Mouse (Mus musculus) heart, postnatal 4 days (tissue): Measurements from ENCODE around the gene Oxld1. TPM values are rescaled to one million over a fixed set of nuclear protein-coding genes. Genes with fewer than 3 reads are reported as not detected.

Experiments
- DNase-seq: peaks from one replicate; pipeline ENCODE4 v3.0.0; 2021
- total RNA-seq, 2 experiments: library from RNA; stranded (reverse); gene quantifications; 2 replicates each; pipeline ENCODE4 v1.2.3; 2021

Gene Oxld1
- 10 to 100 TPM; 25.1 to 26.1 TPM for total RNA-seq

DNA sequence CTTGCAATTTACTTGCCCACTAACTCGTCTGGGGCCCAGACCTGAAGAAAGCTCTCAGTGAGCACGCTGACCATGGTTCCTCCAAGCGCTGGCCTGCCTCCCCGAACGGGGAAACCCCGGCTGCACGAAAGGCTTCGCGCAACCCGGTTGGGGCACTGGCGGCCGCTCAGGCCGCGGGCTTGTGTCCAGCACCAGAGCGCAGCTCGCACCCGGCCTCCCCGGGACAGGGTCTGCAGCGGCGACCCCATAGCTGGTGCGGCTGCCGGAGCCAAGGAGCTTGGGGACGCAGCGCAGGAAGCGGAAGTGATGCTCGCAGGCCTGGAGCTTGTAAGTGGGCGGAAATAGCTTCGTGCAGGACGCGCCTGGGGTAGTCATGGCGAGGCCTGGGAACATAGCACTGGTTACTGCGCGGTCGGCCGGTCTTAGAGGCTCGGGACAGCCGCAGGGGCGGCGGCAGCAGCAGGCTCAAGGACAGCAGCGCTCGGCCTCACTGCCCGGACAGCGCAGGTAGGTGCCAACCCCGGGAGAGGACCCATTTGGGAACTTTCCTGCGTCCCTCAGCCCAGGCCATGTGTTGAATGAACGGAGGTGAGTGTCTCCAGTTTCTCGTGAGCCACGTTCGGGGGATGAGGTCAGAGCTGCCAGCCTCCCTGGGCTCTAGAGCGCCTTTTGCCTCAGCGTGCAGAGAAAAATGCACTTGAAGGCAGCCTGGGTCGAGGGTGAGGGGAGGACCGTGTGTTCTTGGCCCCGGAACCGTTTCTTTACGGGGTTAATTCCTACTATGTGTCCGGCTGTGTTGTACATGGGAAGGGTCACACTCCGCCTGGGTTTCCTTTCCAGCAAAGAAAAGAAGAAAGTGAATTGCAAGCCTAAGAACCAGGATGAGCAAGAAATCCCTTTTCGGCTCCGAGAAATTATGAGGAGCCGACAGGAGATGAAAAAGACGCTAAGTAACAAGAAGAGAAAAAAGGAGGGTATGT is at the start of gene Oxld1, which contains the start of gene Ccdc137:
TSS of gene Oxld1 (minus strand) at position 297 of the 980 bp plus-strand sequence.
TSS of gene Ccdc137 (plus strand) at position 344 of the 980 bp plus-strand sequence.
- peak; percentile 80 for DNase-seq

DNA sequence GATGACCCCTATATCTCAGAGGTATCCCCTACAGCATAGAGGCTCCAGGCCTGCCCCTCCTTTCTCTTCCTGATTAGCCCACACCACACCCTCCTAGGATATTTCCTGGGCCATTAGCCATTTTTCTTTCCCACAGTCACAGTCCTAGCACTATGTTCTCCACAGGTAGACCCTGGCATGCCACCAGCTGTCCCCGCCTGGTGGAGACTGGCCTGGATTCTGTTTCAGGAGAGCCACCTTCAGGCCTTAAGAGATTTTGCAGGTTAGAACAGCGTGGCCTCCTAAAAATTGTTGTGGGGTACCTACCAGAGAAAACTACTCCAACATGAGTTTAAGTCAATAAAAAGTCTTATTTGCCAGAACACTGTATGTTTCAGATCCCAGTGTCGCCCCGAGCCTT is 49.0 kb upstream of the Oxld1 start:
- no peak for DNase-seq

DNA sequence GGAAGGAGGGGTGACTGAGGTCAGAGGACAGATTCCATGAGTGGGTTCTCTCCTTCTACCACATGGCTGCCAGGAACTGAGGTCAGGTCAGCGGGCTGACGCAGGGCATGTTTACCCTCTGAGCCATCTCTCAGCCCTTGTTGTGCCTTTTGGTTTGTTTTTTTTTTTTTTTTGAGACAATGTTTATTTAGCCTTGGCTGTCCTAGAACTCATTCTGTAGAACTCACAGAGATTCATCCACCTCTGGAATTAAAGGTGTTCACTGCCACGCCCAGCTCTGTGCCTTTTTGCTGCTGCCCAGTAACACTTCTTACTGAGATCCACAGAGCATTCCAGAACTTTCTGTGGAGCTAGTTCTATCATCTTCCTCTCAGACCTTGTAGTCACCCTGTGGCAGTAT is 47.8 kb upstream of the Oxld1 start:
- DNase-seq: no peak

DNA sequence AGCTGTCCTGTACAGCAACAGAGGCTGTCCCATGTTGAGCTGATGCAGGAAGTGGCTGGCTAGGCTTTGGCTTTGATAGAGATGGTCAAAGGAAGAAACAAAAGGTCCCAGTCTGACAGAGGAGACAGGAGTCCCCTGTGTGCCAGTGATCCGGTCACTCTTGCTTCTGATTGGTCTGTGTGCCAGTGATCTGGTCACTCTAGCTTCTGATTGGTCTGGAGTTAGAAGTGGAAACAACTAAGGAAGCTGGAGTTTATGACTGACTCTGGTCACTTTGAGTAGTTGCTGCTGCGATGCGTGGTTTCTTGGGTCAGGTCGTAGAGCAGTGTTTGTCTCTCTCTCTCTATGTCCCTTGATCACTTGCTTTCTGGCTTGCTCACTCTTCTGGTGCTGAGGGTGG is 43.8 kb upstream of the Oxld1 start:
- no peak for DNase-seq

DNA sequence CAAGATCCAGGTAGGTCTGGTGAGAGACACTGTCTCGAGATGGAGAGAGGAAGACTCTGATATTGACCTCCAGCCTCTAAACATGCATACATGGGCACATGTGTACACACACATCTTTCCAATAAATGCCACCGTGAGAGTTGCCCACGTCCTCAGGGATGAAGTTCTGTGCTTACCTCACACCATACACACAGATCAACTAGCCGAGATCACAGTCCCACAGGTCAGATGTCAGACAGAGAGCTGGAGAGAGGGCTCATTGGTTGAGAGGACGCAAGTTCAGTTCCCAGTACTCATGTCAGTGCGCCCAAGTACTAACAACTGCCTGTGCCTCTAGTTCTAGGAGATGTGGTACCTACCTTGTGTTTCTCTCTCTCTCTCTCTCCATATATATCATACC is 43.1 kb upstream of the Oxld1 start:
- no peak for DNase-seq

DNA sequence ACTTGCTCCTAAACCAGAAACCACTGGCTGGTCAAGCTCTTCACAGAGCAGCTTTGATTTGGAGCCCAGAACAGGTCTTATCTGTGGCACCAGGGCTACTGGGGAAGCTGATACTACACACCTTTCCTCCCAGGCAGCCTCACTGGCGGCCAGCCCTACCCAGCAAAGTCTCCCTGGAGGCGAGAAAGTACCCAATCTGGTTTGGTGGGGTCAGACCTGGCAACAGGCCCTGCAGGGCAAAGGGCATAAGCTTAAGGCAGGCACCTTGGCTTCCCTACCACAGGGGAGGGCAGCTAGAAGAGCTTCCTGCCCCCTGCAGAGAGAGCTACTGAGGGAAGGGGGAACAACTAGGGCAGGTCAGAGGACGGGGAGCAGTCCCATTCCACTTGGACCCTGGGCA is 42.5 kb upstream of the Oxld1 start:
- no peak for DNase-seq

DNA sequence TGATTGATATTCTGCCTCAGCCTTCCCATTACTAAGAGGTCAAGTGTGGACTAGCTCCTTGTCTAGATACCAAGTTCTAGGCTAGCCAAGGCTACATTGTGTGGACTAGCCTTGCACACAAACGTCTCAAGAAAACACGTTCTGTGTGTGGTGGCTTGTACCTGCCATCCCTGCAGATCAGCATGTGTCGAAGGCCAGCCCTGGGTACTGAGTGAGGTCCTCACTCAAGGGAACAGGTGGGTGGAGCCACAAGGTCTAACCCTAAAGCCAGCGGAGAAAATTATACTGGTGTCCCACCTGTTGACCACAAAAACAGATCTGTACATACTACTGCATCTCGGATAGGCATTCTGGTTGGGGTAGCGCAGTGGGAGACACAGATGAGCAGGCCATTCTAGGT is 42.0 kb upstream of the Oxld1 start:
- no peak for DNase-seq

DNA sequence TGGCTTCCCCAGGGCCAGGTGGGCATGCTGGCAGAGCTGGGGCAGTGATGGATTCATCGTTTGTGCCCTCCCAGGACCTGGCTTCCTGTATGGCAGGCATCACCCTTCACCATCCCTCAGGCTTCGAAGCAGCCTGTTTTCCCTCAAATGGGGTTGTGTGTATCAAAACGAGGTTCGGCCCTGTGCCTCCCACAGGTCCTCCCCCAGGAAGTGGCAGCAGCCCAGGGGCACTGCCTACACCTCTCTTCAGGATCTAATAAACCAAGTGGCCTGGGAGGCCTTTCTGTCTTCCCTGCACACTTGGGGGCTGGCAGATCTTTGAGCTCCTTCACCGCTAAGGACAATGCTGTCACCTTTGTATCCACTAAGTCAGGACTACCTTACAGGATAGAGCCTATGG is 41.0 kb upstream of the Oxld1 start:
- no peak for DNase-seq

DNA sequence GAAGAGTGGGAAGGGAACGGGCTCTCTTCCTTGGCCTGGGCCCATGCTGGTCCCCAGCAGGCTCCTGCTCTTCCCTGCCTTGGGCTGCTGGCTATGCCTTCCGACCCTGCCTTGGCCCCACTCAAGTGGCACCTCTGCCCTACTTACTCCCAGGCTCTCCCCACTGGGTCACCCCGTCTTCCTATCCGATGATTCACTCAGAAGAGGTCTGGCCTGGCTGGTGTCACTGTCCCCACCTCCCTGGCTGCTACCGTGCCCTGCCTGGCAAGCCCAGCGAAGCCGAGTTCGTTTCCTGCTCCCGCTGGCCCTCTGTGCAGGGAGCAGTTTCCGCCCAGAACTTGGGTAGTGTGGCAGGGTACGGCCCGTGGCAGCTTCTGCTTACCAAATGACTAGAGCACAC is 40.4 kb upstream of the Oxld1 start:
- no peak for DNase-seq

DNA sequence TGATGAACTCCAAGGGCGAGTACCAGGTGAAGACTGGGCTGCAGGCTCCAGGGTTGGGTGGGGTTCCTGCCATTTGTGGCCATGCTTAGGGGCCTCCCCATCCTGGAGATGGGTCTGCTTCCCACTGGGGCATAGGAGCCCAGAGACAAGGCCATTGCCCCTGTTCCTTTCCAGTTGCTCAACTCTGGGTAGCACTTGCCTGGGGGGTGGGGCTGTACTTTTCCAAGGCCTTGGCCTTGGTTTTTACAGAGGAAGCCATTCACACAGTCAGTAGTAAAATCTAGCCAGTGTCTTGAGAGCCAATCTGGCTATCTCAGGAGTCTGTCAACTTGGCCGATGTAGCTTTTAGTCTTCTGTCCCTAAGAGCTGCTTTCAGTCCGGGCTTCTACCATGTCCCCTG is 39.6 kb upstream of the Oxld1 start:
- DNase-seq: no peak

DNA sequence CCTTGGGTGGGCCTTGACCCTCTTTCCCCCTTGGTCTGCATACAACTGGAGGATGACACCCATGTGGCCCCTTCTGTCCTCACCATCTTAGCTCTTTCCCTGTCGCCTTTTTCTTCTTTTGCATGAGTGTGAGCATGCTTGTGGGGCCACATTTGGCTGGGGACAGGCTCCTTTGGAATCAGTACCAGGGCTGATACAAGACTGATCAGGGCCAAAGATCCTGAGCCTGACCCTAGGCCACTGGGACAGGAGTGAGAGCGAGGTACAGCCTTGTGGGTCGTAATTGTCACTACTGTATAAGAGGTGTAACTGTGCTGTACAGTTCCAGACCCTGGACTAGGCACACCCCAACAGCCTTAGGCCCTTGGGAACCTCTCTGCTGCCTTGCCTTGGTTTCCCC is 36.0 kb upstream of the Oxld1 start:
- DNase-seq: no peak

DNA sequence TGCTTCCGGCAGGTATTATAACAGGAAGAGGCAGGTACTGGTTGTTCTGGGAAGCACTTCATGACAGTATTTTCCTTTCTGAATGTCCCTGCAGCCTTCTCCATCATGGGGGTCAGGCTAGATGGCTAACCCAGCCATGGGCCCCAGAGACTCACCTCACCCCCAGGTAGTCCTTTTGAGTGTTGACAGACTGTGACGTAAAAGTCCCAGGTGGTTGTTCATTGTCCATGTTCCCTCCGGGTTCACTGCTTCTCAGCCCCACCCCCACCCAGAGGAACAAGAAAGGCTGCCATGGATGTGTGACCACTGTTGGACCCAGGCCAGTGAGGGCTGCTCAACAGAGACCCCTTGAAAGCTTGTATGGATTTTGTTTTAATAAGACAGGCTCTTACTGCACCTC is 35.5 kb upstream of the Oxld1 start:
- no peak for DNase-seq

DNA sequence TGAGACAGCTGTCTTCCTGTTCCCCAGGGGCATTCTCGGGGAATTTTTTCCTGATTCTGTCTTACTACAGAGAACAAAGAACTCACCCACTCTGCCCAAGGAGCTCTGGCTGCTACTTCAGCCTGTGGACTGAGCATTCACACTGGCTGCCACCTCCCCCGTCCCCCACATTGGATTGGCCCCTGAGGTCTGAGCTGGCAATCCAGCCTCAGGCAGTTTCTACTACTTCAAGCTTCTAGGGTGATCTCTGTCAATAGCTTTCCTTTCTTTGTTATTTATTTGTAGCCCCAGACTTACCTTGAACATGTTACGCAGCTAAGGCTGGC is 35.0 kb upstream of the Oxld1 start:
- DNase-seq: no peak

DNA sequence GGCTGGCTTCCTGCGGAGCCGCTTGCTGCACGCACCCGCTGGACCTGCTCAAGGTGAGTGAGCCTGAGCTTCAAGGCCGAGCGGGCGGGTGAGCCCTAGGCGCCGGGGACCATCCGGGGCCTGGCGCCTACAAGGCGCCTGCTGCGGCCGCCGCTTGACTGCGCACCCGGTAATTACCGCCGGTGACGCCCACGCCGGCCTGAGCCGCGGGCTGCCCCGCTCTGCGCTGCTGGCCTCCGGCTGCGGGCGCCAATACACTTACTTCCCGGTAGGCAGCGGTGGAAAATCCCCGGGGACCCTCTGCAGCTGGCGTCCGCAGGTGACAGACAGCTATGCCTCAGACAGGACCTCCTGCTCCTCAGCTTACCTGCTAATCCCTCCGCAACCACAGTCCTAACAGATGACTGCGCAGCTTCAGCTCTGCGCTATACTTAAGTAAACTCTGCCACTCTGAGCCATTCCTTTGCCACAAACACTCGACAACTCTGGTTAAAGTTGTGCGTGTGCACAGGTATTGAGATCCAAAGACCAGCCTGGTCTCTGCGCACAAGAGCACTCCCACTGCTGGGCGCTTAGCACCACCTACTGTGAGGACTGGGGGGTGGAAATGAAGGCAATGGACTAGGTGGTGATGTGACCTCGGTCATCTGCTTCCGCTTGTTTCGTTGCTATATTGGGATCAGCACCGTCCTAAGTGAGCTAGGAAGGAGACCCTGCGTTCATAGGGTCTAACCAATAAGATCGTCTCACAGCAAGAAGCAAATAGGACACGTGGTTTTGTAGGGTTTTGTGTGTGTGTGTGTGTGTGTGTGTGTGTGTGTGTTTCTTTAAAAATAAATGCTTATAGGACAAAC is 34.4 kb upstream of the Oxld1 start:
- peak; percentile 52 for DNase-seq

DNA sequence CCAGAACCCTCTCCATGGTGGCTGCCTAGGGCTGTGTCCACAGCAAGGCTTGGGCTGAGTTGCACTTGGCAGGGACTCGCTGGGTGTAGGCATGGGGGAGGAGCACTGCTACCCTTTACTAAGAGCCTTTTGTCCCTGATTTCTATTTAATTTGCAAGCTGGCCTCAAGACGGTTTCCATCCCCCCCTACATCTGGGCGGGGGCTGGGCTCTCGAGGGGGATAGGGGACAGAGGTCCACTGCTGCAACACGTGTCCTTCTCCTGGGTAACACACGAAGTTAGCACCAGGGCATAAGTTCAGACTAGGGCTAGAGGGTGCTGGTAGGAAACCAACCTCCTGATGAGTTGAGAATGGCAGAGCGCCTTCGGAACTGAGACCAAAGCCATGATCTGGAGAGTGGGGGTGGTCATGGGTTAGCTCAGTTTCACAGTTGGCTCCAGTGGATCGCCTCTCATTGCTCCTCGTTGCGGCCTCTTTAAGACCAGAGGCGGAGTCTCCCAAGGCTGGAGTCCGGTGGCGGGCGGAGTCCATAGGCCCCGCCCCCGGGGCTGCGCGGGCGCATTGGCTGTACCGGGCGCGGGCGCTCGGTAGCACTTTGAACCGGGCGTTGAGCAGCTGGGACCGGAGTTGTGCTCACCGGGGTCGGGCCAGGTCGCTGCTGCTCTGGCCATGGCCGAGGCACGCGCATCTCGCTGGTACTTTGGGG is 33.6 kb upstream of the Oxld1 start, which contains the start of gene Slc25a10:
TSS of gene Slc25a10 (plus strand) at position 524 of the 707 bp plus-strand sequence.
- DNase-seq: peak; percentile 91

DNA sequence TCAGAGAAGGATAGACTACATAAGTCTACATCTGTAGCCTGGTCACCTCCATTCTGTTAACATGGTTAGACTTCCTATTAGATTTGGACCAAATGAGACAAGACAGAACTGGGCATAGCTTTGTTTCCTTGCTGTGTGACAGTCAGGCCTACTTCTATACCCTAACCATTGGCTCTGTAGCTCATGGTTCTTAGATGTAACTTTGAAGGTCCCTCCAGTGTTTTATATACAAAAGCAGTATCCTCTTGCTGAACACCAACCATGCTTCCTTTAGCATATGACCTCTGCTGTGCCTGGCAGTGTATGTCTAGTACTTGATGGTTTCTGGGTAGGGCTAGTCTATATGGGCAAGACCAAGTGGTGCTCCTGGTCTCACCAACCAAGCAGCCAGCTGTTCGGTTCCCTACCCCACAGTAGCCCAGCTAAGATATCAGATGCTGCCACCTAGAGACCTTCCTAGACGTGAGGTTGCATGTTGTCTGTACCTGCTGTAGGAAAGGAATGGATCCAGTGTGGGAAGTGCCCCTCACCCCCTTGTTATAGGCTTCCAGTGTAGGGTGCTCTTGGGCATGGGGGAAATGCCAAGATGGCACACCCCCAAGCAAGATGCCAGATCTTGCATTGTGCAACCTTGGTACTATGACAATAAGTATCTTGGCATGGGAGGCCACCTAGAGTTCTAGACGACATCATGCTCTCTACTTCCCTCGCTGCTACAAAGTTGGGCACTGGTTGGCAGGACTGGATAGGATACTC is 32.6 kb upstream of the Oxld1 start:
- DNase-seq: no peak

DNA sequence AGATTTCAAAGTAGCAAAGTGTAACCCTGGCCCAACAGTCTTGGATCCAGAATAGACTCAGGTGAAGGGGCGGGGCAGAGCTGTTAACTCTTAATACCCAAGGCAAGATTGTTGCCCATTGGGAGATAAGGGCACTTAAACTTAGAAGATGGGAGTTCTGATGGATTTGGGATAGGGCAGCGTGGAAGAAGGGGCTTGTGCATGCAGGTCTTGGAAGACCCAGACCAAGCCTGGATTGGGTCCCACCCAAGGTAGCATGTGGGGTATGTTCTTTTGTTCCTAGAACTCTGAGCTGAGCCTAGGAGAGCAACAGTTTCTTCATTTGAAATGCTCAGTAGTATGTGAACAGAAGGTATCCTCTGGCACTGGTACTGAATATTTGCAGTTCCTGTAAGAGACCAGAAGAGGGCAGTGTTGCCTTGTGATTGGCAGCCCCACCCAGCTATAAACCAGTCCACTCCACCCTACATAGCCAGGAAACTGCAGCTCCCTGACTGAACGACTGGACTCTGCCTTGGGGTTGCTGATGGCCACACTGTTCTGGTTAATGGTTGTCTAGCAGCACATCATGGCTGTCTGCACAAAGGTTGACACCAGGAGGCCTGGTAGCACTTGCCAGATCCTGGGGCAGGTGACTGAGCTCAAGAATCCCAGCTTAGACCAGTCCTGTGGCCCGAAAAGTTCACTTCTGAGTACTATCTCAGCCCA is 31.3 kb upstream of the Oxld1 start:
- DNase-seq: peak; percentile 72

DNA sequence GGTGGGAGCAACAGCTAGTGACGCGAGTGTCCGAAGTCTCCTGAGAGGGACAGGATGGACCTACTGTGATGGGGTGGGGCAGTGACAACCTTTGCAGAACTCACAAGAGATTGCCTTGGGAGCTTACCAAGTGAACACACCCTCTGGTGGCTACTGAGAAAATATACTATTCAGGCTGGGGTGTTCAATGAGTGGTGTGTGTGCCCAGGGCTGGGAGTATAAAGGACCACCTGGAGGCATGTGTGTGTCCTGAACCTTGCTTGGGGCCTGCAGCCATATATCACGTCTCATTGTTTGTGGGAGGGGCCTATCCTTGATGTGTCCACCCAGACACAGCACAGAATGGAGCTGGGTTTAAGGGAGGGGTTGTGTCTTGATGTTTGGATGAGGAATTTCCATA is 30.6 kb upstream of the Oxld1 start:
- no peak for DNase-seq

DNA sequence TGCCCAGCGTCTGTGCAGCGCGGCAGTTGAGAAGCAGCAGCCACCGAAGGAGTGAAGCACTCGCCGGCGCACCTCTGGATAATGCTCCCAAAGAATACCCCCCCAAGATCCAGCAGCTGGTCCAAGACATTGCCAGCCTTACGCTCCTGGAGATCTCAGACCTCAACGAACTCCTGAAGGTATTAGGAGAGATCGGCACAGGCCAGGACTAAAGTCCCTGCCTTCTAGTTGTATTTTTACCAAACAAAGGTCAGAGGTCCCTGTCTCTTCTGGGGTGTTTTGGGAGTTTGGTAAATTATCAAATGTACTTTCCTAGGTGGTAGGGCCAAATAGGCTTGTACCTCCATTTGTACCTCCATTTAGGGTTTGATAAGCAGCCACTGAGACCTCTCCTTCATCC is 27.4 kb upstream of the Oxld1 start:
- DNase-seq: no peak

DNA sequence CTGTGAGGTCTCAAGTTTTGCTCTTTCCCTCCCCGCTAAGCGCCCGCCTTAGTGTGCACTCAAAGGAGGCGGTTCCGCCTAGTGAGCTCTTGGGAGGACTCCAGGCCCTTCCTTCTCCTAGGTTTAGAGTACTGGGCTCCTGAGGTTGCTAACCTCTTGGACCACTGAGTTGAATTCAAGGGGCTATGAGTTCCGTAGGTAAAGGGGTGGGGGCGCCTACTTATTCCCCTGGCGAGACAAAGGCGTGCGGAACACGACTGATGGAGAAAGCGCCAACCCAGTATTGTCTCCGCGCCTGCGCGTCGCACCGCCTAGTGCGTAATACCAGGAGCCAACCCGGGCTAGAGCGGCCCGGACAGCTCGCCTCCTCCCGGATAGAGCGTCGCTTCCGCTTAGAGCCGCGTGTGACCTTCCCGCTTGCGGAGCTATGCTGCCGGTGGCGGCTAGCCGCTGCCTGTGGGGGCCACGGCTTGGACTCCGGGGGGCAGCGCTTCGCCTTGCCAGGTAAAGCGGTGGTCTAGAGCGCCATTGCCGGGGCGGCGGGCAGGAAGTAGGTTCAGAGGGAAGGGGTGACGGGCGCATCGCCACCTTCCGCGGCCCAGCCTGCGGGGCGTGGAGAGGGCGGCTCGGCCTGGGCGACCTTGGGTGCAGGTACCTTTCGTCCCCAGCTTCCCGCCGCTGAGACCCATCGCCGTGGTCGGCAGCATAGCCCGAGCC is 26.6 kb upstream of the Oxld1 start, which contains the start of gene Mrpl12:
TSS of gene Mrpl12 (plus strand) at position 349 of the 717 bp plus-strand sequence.
- peak; percentile 88 for DNase-seq
